Mouse (Mus musculus) testis, adult 2 months (tissue): ENCODE measurements around the gene Palmd.

ENCODE experiments used
- CTCF ChIP-seq: fragments of 200-500 bp; IDR thresholded peaks from 2 replicates; pipeline ENCODE4 v1.5.1; 2012; ENCODE audit warnings: low read depth, mild to moderate bottlenecking, inconsistent platforms, low read length, moderate library complexity; ENCODE audit not compliant: control insufficient read depth, insufficient read depth, insufficient replicate concordance
- POLR2A ChIP-seq: fragments of 200-500 bp; IDR thresholded peaks from 2 replicates; pipeline ENCODE4 v1.6.1; 2012; ENCODE audit warnings: low read depth, mild to moderate bottlenecking, inconsistent platforms, low read length, moderate library complexity; ENCODE audit not compliant: control insufficient read depth

DNA sequence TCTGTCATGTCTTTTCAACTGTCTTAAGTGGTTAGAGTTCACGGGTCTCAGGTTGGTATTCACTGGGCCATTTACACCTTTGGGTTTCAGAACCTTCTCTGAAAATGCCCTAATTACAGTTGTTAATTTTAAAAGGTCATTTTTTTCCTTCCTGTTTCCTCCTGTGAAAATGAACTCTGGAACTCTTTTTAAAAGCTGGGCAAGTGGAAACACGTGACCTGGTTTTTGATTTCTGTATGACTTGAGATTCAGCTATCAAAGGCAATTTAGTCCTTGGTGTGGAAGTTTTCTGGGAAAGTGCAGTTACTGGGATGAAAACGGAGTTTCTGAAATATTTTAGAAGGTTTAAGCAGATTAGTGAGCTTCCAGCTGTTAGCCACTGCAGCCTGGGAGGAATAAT is 98.4 kb downstream of the Palmd start:
- no peak for TF ChIP-seq POLR2A
- no peak for TF ChIP-seq CTCF
